Mouse (Mus musculus) adrenal gland, adult 8-10 months (tissue): ENCODE data around the gene Tbx1. TPM values are rescaled to one million over a fixed set of nuclear protein-coding genes. Genes with fewer than 3 reads are reported as not detected.

Source experiments
- DNase-seq: peaks from one replicate; pipeline ENCODE4 v3.0.0; 2022
- total RNA-seq, 4 experiments: library from RNA; stranded (reverse); gene quantifications; 2 replicates each; pipeline ENCODE4 v1.2.4; 2022

Gene Tbx1
- total RNA-seq, 4 experiments from 2014 or later = not detected

- DNase-seq = no peak
Measured at GRCm38 (mm10) chr16:18622019-18622418, 31.5 kb upstream of the Tbx1 start, which contains the start of gene Gp1bb. TSS of gene Gp1bb (minus strand) at chr16:18622403.

GRCm38 (mm10) chr16:18621362-18622001, 31.0 kb upstream of the Tbx1 start:
- no peak for DNase-seq

- DNase-seq = no peak
Measured at GRCm38 (mm10) chr16:18620601-18621361, 30.3 kb upstream of the Tbx1 start.

GRCm38 (mm10) chr16:18620201-18620600, 29.7 kb upstream of the Tbx1 start:
- DNase-seq = no peak

DNA sequence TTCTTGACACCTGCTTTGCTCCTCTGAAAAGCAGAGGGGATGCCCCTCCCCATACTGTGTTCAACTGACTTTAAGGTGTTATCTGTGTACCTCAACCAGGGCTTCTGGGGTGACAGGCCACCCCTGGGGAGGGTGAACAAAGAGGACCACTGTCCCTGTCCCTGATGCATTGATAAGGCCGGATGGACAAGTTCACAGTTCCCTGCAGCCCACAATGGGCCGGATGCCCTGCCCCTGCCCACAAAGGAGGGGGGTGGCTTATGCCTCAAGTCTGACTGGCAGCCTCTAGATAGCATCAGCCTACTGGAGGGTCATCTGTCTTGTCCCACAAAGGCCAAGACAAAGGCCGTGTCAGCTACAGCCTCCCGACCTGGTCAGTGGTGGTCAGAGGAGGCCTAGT, 28.6 kb upstream of the Tbx1 start:
- no peak for DNase-seq

- DNase-seq = no peak
Measured at GRCm38 (mm10) chr16:18618297-18618696, 27.8 kb upstream of the Tbx1 start.

DNA sequence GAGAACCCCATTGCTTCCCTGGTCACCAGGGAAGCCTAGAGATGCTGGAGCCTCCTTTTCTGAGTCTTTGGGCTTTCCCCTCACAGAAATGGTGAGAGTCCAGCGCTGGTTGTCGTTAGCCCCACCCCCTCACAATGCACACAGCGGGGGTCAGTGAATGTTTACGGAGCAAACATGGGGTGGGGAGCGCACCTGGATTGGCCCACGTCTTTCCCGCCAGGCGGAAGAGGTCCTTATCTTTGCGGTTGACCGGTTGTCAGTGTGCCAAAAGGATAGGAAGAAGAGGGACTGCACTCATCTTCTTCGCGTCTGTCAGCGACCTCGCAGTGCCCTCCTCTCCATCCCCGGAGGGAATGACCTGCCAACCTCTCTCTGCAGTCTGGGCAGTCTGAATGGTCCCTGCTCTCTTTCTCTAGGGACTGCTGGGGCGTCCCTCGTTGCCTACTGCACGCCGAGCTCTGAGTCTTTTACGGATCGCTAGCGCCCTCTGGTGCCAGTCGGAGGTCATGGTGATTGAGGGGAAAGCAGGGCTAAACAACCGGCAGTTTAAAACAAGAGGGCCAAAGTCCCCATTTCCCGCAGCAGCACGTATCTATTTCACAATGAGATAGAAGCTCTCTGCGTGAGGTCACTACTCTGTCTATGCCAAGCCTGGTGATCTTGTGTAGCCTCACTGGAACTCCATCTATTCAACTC, 27.0 kb upstream of the Tbx1 start:
- DNase-seq = peak; percentile 66

DNA sequence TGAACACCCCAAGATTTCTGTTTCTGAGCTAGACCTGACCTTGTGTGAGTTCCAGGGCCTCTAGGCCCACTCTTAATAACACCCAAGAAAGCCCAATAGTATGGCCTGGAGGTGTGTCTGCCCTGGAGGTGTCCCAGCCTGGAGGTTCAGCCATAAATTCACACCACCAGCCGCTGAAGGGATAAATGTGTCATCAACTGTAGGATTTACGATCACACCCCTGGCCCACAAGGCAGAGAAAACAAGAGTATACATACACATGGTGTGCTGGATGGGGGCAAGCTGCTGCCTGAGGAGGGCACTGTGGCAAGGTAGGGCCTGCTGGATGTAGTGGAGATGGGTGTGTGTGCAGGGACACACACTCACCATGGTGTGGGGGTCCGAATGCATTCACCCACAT, 22.8 kb upstream of the Tbx1 start:
- DNase-seq = no peak

GRCm38 (mm10) chr16:18611752-18612151, 21.3 kb upstream of the Tbx1 start:
- no peak for DNase-seq

- no peak for DNase-seq
Measured at GRCm38 (mm10) chr16:18609099-18609498, 18.6 kb upstream of the Tbx1 start.

DNA sequence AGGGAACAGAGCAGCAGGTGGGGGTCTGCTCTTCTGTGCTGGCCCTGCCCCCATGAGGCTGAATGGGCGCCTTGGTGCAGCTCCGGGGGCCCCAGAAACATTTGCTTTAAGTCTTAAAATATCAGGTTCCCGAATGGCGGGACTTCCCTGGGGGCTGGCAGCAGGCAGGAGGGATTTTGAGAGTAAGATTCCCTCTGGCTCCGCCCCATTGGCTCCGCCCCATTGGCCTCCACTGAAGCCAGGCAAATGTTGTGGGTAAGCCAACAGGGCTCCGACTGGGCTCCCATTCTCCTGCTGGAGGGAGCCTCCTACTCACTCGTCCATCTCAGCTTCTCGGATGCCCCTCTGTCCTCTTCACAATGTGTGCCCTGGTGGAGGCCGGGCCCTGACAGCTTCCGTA, 17.8 kb upstream of the Tbx1 start:
- no peak for DNase-seq

DNA sequence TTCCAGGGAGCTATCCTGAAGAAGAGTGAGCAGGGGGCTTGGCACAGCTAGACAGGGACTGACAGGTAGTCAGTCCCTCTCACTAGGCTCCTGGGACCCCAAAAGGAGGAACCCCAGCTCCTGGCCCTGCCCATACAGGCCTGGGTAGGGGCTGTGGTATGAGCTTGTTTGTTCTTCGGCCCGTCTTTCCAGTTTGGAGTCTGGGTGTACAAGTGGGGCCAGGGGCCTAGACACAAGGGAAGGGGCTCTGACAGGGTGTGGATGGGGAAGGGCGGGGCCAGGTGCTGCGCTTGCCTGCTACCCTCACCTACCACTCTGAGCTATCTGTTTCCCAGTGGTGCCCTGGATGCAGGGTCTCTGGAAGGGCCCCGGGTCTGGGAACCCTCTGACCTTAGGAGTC, 15.2 kb upstream of the Tbx1 start:
- no peak for DNase-seq

GRCm38 (mm10) chr16:18604267-18604701, 13.8 kb upstream of the Tbx1 start:
- no peak for DNase-seq

- no peak for DNase-seq
Measured at GRCm38 (mm10) chr16:18601447-18601846, 11.0 kb upstream of the Tbx1 start.

DNA sequence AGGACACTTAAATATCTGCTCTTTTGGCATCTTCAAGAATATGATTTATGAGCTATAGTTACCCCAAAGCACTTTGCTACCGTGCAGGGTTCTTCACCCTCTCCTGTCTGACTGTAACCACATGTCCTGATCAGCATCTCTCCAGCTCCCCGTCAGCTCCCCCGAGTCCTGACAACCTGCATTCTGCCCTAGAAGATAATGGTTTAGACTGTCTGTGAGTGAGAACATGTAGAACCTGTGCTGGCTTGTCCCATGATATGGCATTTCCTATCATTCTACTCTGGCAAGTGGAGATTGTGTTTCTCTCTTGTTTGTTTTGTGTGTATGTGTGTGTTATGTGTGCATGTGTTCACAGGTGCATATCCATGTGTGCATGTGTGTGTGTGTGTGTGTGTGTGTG, 7.5 kb upstream of the Tbx1 start:
- no peak for DNase-seq

GRCm38 (mm10) chr16:18596255-18596654, 5.8 kb upstream of the Tbx1 start:
- DNase-seq = no peak

DNA sequence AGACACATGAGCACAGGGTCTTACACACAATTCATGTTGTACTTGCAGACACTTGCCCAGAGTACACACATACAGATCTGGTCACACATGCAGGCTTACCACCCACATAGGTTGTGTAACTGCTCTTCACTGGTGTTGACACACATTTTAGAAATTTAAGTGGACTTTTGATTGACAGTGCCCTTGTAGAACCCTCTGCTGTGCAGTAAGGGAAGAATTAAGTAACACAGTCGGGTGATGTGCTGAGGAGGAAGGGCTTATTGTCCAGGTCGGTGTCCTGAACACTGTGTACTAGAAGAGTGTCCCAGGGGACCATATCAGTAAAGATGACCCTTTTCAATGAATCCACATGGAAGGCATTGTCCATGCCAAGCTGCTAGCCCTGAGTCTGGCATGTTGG, 3.5 kb upstream of the Tbx1 start:
- DNase-seq = no peak

DNA sequence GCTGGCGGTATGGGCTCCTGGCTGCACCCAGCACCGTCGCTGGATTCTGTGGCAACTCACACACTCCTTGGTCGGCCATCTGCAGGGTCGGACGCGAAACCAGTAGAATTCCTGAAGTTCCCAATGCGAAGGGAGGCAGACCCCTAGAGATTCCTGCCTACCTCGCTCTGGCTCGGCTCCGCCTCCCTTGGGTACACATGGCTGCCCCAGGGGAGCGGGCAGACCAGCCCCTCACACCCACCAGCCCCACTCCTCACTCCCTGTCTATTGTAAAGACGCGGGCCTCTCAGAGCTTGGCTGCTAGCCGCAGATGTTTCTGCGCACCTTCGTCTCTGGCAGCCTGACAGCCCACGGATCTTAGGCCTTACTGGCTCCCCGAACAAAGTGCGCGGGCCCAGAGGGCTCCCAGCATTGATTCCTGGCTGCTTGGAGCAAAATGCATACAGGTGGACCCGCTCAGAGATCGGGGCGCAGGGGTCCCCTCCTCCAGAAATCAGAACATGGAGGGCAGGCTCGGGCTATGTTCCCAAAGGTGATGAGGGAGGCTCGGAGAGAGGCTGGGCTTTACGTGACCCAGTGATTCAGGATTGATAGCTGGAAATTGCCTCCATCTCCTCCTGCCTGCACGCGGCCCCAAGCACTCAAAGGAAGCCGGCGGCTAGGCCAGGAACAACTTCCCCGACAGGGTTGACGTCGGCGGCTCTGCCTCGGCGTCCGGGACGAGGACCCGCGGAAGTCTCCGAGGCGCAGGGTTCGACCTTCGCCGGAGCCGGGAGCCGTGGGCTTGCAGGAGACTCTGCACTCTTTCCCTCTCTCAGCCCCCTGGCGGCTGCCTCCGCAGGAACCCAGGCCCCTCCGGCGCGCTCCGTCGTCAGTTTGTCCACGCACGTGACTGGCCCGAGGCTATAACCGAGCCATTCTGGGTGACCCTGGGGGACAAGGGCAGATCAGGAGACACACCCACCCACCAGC, 862 bp upstream of the Tbx1 start:
- no peak for DNase-seq

DNA sequence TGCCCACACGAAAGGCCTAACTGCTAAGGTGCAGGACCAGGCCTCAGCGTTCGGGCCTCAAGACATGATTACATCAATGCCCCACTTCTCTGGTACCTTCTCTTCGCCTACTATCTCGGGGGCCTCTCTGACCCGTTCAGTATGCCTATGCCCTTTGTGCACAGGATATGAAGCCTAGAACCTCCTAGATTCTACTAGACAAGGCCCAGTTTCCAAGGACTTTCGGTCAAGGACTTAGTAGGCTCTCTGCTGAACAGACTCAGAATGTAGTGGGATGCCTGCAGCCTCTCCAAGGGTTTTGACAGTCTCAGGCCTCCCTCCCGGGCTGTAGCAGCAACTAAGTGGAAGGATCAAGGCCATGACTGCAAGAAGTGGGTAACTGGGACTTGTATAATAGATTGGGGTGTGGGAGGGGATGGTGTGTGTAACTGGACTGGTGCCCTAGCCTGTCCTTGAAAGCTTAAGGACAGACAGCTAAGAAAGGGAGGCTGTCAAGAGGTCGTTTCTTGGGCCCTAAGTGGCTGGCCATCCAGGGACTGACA, 1.3 kb downstream of the Tbx1 start:
- no peak for DNase-seq

DNA sequence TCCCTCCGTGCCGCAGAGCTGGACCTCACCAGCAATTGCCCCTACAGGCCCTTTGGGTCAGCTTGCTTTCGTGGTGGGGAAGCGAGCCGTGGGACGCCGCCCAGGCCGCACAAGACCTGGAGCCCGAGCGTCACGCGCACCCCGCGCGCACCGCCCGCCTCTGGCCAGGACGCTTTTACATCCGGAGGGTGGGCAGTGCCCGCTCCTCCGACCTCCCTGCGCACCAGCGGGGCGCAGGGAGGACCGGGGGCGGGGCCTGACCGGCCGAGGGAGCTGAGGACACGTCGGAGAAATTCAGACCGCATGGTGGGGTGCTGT, 1.8 kb downstream of the Tbx1 start:
- no peak for DNase-seq

- no peak for DNase-seq
Measured at GRCm38 (mm10) chr16:18587847-18588737, 2.4 kb downstream of the Tbx1 start.
